Mouse (Mus musculus) intestine, postnatal 0 days (tissue): Measurements from ENCODE around the gene Whrn. TPM values are rescaled to one million over a fixed set of nuclear protein-coding genes. Genes with fewer than 3 reads are reported as not detected.

Source experiments
- ATAC-seq: fragments of 200-750 bp; cut with Nextera tagmentation; 2 replicates; pipeline ENCODE4 v1.8.0; 2017; ENCODE audit warnings: mild to moderate bottlenecking, moderate TSS enrichment, moderate library complexity
- H3K27ac ChIP-seq: fragments of 300-500 bp; sonication (generic); 2 replicates; pipeline ENCODE4 v1.5.1; 2014; ENCODE audit warnings: mild to moderate bottlenecking, low read depth, low read length, moderate library complexity
- H3K27me3 ChIP-seq: fragments of 300-500 bp; sonication (generic); replicated peaks from 2 replicates; pipeline ENCODE4 v1.6.1; 2014; ENCODE audit warnings: low read length, mixed read lengths; ENCODE audit not compliant: control insufficient read depth, insufficient read depth
- H3K36me3 ChIP-seq: fragments of 300-500 bp; sonication (generic); 2 replicates; pipeline ENCODE4 v1.6.1; 2014; ENCODE audit warnings: mild to moderate bottlenecking, moderate library complexity; ENCODE audit not compliant: control insufficient read depth, insufficient read depth
- H3K4me1 ChIP-seq: fragments of 300-500 bp; sonication (generic); replicated peaks from 2 replicates; pipeline ENCODE4 v1.6.1; 2014; ENCODE audit warnings: antibody characterized with exemption, low read length, mixed read lengths; ENCODE audit not compliant: control insufficient read depth, insufficient read depth
- H3K4me2 ChIP-seq: fragments of 300-500 bp; sonication (generic); replicated peaks from 2 replicates; pipeline ENCODE4 v1.6.1; 2014; ENCODE audit warnings: low read depth, mild to moderate bottlenecking, moderate library complexity
- H3K4me3 ChIP-seq: fragments of 300-500 bp; sonication (generic); 2 replicates; pipeline ENCODE4 v1.5.1; 2014; ENCODE audit warnings: low read depth, low read length
- H3K9ac ChIP-seq: fragments of 300-500 bp; sonication (generic); 2 replicates; pipeline ENCODE4 v1.6.1; 2014; ENCODE audit warnings: mild to moderate bottlenecking, low read depth, low read length
- H3K9me3 ChIP-seq: fragments of 300-500 bp; sonication (generic); 2 replicates; pipeline ENCODE4 v1.6.1; 2016; ENCODE audit warnings: mixed run types; ENCODE audit not compliant: control insufficient read depth
- CTCF ChIP-seq: sonication (generic); IDR thresholded peaks from 2 replicates; pipeline ENCODE4 v1.5.1; 2016; ENCODE audit warnings: low read depth, mild to moderate bottlenecking, control low read depth, antibody characterized with exemption, moderate library complexity
- WGBS: fragments of 180-500 bp; shearing (Covaris S2); extraction: QIAGEN DNeasy Blood & Tissue Kit; methylation state at CpG from one replicate; pipeline ENCODE4 v1.1.7; 2014; 5-methylcytosine and 5-hydroxymethylcytosine counted together
- polyA plus RNA-seq: library from polyadenylated mRNA; unstranded; fragments of >200 nt; fragmentation: Nextera tagmentation; extraction: Ambion mirVana; gene quantifications from 2 replicates; pipeline ENCODE4 v1.2.1, GENCODE M21; 2015

The Whrn gene
- polyA plus RNA-seq, 1 experiment from 2014 or later = 1.3 TPM

DNA sequence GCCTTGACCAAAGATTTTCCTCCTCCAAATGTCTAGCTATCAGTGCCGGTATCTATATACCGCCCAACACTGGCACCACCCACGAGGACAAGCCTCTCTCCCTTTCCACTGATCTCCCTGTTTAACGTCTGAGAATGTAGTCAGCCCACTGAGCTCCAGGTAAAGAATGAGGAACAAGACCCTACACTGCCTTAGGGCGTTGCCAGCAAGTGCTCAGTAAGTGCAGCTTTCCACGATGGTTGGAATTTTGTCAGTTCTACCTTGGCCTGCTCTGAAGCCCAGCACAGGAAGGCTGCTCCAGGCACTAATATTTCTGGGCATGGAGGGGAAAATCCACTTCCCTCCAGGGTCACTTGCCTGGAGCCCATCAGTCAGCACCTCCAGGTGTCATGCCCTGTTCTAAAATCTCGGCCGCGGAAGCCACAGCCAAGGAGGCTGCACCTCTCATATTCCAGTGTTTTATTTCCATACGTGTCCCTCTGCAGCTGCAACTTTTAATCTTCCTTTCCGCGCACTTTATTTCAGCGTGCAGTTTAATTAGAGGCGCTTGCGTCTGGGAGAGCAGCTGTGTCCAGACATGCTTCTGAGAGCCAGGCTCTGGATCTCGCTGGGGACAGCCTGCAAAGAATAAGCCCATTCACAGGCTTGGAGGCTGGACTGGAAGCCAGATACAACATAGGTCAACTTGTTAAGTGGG lies 58.5 kb downstream of the Whrn start:
- TF ChIP-seq CTCF = no peak
- no peak overlapping the region for H3K27ac ChIP-seq
- no peak for ATAC-seq
- H3K36me3 ChIP-seq = 0 out of 2 replicates have a peak, but pooled peaks cover 4% of the 10 kb centered on the region
- no peak overlapping the region for H3K9ac ChIP-seq
- no peak overlapping the region for H3K4me3 ChIP-seq
- no peaks in the 10 kb centered on the region for H3K4me1 ChIP-seq
- no peaks in the 10 kb centered on the region for H3K9me3 ChIP-seq
- H3K4me2 ChIP-seq = no peak overlapping the region
- no peaks in the 10 kb centered on the region for H3K27me3 ChIP-seq
- 70% methylated on average over 16 of the region's 16 CpGs for WGBS

- WGBS = 86% methylated on average over 9 of the region's 9 CpGs
Observed at GRCm38 (mm10) chr4:63435402-63435801, 60.4 kb downstream of the Whrn start.

DNA sequence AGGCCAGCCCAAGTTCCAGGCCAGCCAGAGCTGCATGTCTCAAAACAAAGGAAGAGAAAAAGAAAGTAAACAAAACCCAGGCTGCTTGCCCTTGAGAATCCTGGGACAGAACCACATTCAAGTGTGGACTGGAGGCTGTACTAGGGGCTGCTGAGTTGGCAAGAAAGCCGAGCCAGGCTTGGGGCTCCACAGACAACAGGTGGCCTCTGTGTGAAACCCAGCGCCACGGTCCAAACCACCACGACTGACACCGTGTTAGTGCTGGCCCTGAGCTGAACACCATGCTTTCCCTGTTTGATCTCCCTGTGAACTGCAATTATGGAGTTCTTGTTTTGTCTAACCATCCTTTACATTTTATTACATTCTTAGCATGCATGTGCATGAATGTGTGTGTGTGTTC lies 64.7 kb downstream of the Whrn start:
- Histone ChIP-seq H3K9ac (no peak overlapping the region), H3K4me2 (no peak overlapping the region), H3K36me3 (peaks cover 10% of the 10 kb centered on the region; the same call in 1 of the 2 replicates), H3K9me3 (no peaks in the 10 kb centered on the region), H3K27ac (no peak overlapping the region), H3K27me3 (no peaks in the 10 kb centered on the region), H3K4me1 (no peaks in the 10 kb centered on the region), H3K4me3 (no peak overlapping the region)
- no peak for ATAC-seq
- TF ChIP-seq CTCF = no peak
- 72% methylated on average over 5 of the region's 5 CpGs for WGBS

More at GRCm38 (mm10) chr4:63435402-63435801, 60.4 kb downstream of the Whrn start:
- H3K9me3 ChIP-seq = no peaks in the 10 kb centered on the region
- H3K9ac ChIP-seq = no peak overlapping the region
- no peak overlapping the region for H3K4me3 ChIP-seq
- H3K4me2 ChIP-seq = no peak overlapping the region
- no peaks in the 10 kb centered on the region for H3K4me1 ChIP-seq
- H3K27ac ChIP-seq = no peak overlapping the region
- H3K36me3 ChIP-seq = peaks cover 10% of the 10 kb centered on the region; the same call in 1 of the 2 replicates
- ATAC-seq = no peak
- no peak for TF ChIP-seq CTCF
- H3K27me3 ChIP-seq = no peaks in the 10 kb centered on the region

DNA sequence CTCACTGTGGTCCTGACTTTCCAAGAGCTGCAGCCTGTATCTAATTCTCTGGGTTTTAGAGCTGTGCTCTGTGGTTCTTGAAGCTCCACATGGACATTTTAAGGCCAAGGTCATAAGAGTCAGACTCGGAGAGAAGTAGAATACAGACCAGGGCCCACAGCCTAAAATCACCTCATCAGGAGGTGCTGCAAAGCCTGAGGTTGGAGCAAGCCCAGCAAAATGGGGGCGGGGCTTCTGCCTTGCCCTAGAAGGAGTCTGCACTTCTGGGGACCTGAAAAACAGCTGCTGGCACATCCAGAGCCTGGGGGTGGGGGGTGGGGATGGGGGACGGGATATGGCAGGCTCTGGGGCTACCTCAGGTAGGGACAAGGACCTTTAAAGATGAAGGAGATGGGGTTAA lies 65.4 kb downstream of the Whrn start:
- no peaks in the 10 kb centered on the region for H3K9me3 ChIP-seq
- no peak for TF ChIP-seq CTCF
- H3K9ac ChIP-seq = no peak overlapping the region
- no peak for ATAC-seq
- no peak overlapping the region for H3K4me3 ChIP-seq
- peaks cover 10% of the 10 kb centered on the region; the same call in 1 of the 2 replicates for H3K36me3 ChIP-seq
- no peaks in the 10 kb centered on the region for H3K4me1 ChIP-seq
- no peaks in the 10 kb centered on the region for H3K27me3 ChIP-seq
- no peak overlapping the region for H3K27ac ChIP-seq
- no peak overlapping the region for H3K4me2 ChIP-seq
- whole genome bisulfite sequencing = 52% methylated on average over 3 of the region's 3 CpGs

- Histone ChIP-seq H3K27ac (no peak overlapping the region), H3K4me3 (no peak overlapping the region), H3K9ac (no peak overlapping the region), H3K27me3 (no peaks in the 10 kb centered on the region), H3K4me1 (no peaks in the 10 kb centered on the region), H3K4me2 (no peak overlapping the region), H3K36me3 (no peaks in the 10 kb centered on the region; the same call in 1 of the 2 replicates), H3K9me3 (no peaks in the 10 kb centered on the region)
- 62% methylated on average over 8 of the region's 8 CpGs for WGBS
- ATAC-seq = no peak
- TF ChIP-seq CTCF = no peak
Observed at GRCm38 (mm10) chr4:63426308-63426707, 69.5 kb downstream of the Whrn start.

DNA sequence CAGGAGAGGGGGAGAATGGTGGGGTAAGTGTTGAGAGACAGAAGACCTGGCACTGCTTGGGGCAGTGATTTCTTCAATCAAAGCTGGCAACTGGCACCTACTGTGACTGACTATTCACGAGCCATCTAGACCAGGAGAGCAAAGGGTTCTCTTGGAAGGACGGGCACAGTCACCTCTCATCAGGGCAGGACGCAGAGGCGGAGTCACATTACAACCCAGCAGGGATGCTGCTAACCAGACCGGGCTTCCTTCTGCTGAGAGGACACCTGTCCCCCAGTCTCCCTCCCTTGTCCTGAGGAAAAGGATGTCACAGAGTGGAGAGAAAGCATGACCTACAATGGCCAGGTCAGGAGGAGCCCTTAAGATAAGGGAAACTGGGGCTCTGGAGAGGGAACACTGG lies 72.0 kb downstream of the Whrn start:
- Histone ChIP-seq H3K4me1 (no peaks in the 10 kb centered on the region), H3K4me2 (no peak overlapping the region), H3K27me3 (no peaks in the 10 kb centered on the region), H3K4me3 (no peak overlapping the region), H3K36me3 (no peaks in the 10 kb centered on the region; the same call in 1 of the 2 replicates), H3K27ac (no peak overlapping the region), H3K9ac (no peak overlapping the region), H3K9me3 (no peaks in the 10 kb centered on the region)
- TF ChIP-seq CTCF = no peak
- WGBS = 39% methylated on average over 5 of the region's 5 CpGs
- no peak for ATAC-seq
